Mouse (Mus musculus) heart, postnatal 0 days (tissue): ENCODE measurements around the gene Arid3a.

ENCODE experiments used
- CTCF ChIP-seq: IDR thresholded peaks from 2 replicates; pipeline ENCODE4 v1.5.1; 2016; ENCODE audit warnings: antibody characterized with exemption, control low read depth, low read depth
- EP300 ChIP-seq: IDR thresholded peaks from 2 replicates; pipeline ENCODE4 v1.6.1; 2016; ENCODE audit warnings: antibody characterized with exemption, low read depth

GRCm38 (mm10) chr10:79928907-79929701 lies 2.3 kb downstream of the Arid3a start:
- TF ChIP-seq CTCF, result no peak
- TF ChIP-seq EP300, result no peak
